Mouse (Mus musculus) intestine, embryonic 14.5 days (tissue): ENCODE data around the gene Olfr313. TPM values are rescaled to one million over a fixed set of nuclear protein-coding genes. Genes with fewer than 3 reads are reported as not detected.
"Not testable (repeated sequence)": the region's sequence is repeated elsewhere in the genome, so short reads cannot be mapped to it uniquely, and the experiment has no call there.

Experiments used
- ATAC-seq: fragments of 200-750 bp; cut with Nextera tagmentation; replicated peaks from 2 replicates; pipeline ENCODE4 v1.8.0; 2017; ENCODE audit warnings: low read depth, moderate number of reproducible peaks, moderate TSS enrichment, moderate library complexity; ENCODE audit not compliant: low FRiP score, low TSS enrichment
- DNase-seq: peaks from one replicate; pipeline ENCODE4 v3.0.0-alpha.2; 2018; ENCODE audit warnings: low spot score
- H3K27ac ChIP-seq: fragments of 300-500 bp; sonication (generic); 2 replicates; pipeline ENCODE4 v1.5.1; 2014; ENCODE audit warnings: low read depth, mild to moderate bottlenecking, control low read depth
- H3K27me3 ChIP-seq: fragments of 300-500 bp; sonication (generic); replicated peaks from 2 replicates; pipeline ENCODE4 v1.6.1; 2014; ENCODE audit warnings: low read length, control low read depth; ENCODE audit not compliant: control insufficient read depth, insufficient read depth
- H3K36me3 ChIP-seq: fragments of 300-500 bp; sonication (generic); 2 replicates; pipeline ENCODE4 v1.6.1; 2014; ENCODE audit warnings: low read length, control low read depth; ENCODE audit not compliant: control insufficient read depth, insufficient read depth
- H3K4me1 ChIP-seq: fragments of 300-500 bp; sonication (generic); replicated peaks from 2 replicates; pipeline ENCODE4 v1.6.1; 2014; ENCODE audit warnings: low read length, control low read depth, mixed read lengths; ENCODE audit not compliant: control insufficient read depth, insufficient read depth
- H3K4me2 ChIP-seq: fragments of 300-500 bp; sonication (generic); 2 replicates; pipeline ENCODE4 v1.6.1; 2014; ENCODE audit warnings: low read length
- H3K4me3 ChIP-seq: fragments of 300-500 bp; sonication (generic); 2 replicates; pipeline ENCODE4 v1.5.1; 2014; ENCODE audit warnings: low read depth, low read length, control low read depth, mixed read lengths
- H3K9ac ChIP-seq: fragments of 300-500 bp; sonication (generic); 2 replicates; pipeline ENCODE4 v1.6.1; 2014; ENCODE audit warnings: mild to moderate bottlenecking, low read length
- H3K9me3 ChIP-seq: fragments of 300-500 bp; sonication (generic); 2 replicates; pipeline ENCODE4 v1.6.1; 2016; ENCODE audit warnings: low read length, control low read depth; ENCODE audit not compliant: control insufficient read depth
- WGBS: fragments of 180-500 bp; shearing (Covaris S2); extraction: QIAGEN DNeasy Blood & Tissue Kit; methylation state at CpG from one replicate; pipeline ENCODE4 v1.1.7; 2014; 5-methylcytosine and 5-hydroxymethylcytosine counted together
- polyA plus RNA-seq: library from polyadenylated mRNA; unstranded; fragments of >200 nt; fragmentation: Nextera tagmentation; extraction: Ambion mirVana; gene quantifications from 2 replicates; pipeline ENCODE4 v1.2.1, GENCODE M21; 2014

Gene Olfr313
- polyA plus RNA-seq, 1 experiment from 2014 or later, result not detected

DNA sequence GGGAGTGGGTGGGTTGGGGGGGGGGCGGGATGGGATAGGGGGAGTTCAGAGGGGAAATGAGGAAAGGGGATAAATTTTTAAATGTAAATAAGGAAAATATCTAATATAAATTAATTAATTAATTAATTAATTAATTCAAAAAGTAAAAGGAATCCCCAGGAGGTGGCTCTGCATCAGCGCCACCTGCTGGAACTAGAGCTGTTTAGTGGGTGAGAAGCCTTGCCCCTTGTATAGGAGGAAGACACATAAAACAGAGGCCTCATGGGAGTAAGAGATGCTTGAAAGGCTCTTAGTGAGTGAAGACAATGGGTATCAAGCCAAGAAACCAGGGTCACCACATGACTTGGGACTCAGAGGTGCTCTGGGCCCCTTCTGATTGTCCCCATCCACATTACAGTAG is 18.9 kb upstream of the Olfr313 start:
- H3K27me3 ChIP-seq, result no peaks in the 10 kb centered on the region
- WGBS, result 84% methylated on average over 2 of the region's 2 CpGs
- no peak overlapping the region for H3K9ac ChIP-seq
- H3K9me3 ChIP-seq, result no peaks in the 10 kb centered on the region
- H3K4me2 ChIP-seq, result no peak overlapping the region
- ATAC-seq, result no peak
- DNase-seq, result no peak
- no peak overlapping the region for H3K4me3 ChIP-seq
- H3K36me3 ChIP-seq, result no peaks in the 10 kb centered on the region
- no peak overlapping the region for H3K27ac ChIP-seq
- H3K4me1 ChIP-seq, result no peaks in the 10 kb centered on the region

GRCm38 (mm10) chr11:58796850-58797249 is 17.9 kb upstream of the Olfr313 start:
- 68% methylated on average over 7 of the region's 7 CpGs for WGBS
- Histone ChIP-seq H3K27me3 (no peaks in the 10 kb centered on the region), H3K4me1 (peaks cover 2% of the 10 kb centered on the region), H3K4me2 (no peak overlapping the region), H3K4me3 (no peak overlapping the region), H3K36me3 (no peaks in the 10 kb centered on the region), H3K27ac (no peak overlapping the region), H3K9ac (no peak overlapping the region), H3K9me3 (no peaks in the 10 kb centered on the region)
- no peak for DNase-seq
- no peak for ATAC-seq

DNA sequence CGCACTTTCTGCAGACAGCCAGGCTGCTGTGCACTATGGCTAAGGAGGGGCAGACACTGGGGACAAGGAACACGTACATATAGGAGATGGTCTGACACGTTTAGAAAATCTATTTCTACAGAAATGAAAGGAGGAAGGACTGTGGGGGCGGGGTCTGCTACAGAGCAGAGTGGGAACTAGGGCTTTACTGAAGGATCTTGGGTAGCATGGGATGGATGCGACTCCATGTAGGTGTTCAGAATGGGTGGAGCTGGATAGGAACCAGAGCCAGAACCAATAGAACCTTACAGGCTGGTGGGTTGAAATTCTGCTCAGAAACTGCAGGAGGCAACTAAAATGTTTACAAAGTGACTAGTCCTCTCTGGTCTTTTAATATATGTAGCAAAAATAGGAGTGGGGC is 15.1 kb upstream of the Olfr313 start:
- Histone ChIP-seq H3K4me3 (no peak overlapping the region), H3K27me3 (no peaks in the 10 kb centered on the region), H3K27ac (no peak overlapping the region), H3K9me3 (no peaks in the 10 kb centered on the region), H3K9ac (no peak overlapping the region), H3K36me3 (no peaks in the 10 kb centered on the region), H3K4me2 (no peak overlapping the region), H3K4me1 (peaks cover 11% of the 10 kb centered on the region)
- DNase-seq (no peak), ATAC-seq (no peak)
- WGBS, result 76% methylated on average over 5 of the region's 5 CpGs

GRCm38 (mm10) chr11:58801558-58802228 is 13.1 kb upstream of the Olfr313 start, which contains the start of gene Fam183b:
Fam183b (minus strand) TSS chr11:58801960.
- Histone ChIP-seq H3K27me3 (no peaks in the 10 kb centered on the region), H3K27ac (peak within 1 kb of the TSS; percentile 34; the same call in 1 of the 2 replicates), H3K4me3 (no peak within 1 kb of the TSS), H3K36me3 (no peaks in the 10 kb centered on the region), H3K4me2 (peak within 1 kb of the TSS; percentile 36), H3K9me3 (no peaks in the 10 kb centered on the region), H3K4me1 (peaks cover 11% of the 10 kb centered on the region), H3K9ac (no peak within 1 kb of the TSS)
- ATAC-seq (peak; percentile 70), DNase-seq (peak; percentile 68)
- WGBS, result 16% methylated on average over 14 of the region's 14 CpGs

- peak overlapping the region; percentile 54; the same call in 1 of the 2 replicates for H3K27ac ChIP-seq
- peaks cover 11% of the 10 kb centered on the region for H3K4me1 ChIP-seq
- H3K36me3 ChIP-seq, result no peaks in the 10 kb centered on the region
- H3K4me3 ChIP-seq, result no peak overlapping the region
- 0 out of 2 replicates have a peak overlapping the region, but pooled peaks have one; percentile 11 for H3K4me2 ChIP-seq
- no peak for DNase-seq
- no peaks in the 10 kb centered on the region for H3K27me3 ChIP-seq
- 33% methylated on average over 4 of the region's 4 CpGs for WGBS
- ATAC-seq, result no peak
- H3K9ac ChIP-seq, result no peak overlapping the region
- no peaks in the 10 kb centered on the region for H3K9me3 ChIP-seq
Observed at GRCm38 (mm10) chr11:58803871-58804270, 10.9 kb upstream of the Olfr313 start.

DNA sequence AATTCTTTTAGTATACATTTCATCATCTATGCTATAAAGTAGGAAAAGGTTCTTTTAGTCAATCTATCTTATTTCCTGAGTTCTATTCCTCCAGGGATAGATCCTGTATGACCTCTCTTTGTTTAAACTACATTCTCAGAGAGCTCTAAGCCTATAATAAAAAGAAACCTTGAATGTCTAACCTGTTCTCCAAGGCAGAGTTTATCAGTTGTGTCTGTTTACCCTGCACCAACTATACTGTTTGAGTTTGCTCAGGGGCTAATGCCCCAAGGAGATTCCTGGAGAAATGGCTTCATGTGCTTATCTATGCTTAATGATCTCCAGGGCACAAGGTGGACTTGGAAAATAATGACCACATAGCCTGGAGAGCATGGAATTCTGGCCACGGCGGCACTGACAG is 10.4 kb upstream of the Olfr313 start:
- H3K27ac ChIP-seq, result peak overlapping the region; percentile 47; the same call in 1 of the 2 replicates
- no peaks in the 10 kb centered on the region for H3K27me3 ChIP-seq
- no peaks in the 10 kb centered on the region for H3K9me3 ChIP-seq
- WGBS, result 34% methylated on average over 2 of the region's 2 CpGs
- H3K36me3 ChIP-seq, result no peaks in the 10 kb centered on the region
- no peak overlapping the region for H3K4me3 ChIP-seq
- H3K9ac ChIP-seq, result no peak overlapping the region
- H3K4me2 ChIP-seq, result 0 out of 2 replicates have a peak overlapping the region, but pooled peaks have one; percentile 11
- H3K4me1 ChIP-seq, result peaks cover 11% of the 10 kb centered on the region
- ATAC-seq, result peak; percentile 80
- DNase-seq, result no peak

DNA sequence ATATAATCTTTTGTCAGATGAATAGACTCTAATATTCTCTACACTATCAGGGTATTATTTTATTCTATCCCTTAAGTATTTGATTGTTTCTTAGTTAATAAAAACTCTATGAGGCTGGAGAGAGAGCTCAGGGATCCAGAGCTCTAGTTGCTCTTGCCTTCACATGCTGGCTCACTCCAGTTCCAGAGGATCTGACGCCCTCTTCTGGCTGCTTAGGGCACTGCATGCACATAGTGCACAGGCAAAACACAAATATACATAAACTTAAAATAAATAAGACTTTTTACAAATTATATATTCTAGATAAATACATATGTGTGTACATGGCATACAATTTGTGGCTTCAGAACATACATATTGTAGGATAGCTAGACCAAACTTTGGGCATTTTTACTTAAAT is 2.8 kb upstream of the Olfr313 start:
- Histone ChIP-seq H3K9ac (no peak overlapping the region), H3K4me3 (no peak overlapping the region), H3K27ac (no peak overlapping the region), H3K9me3 (no peaks in the 10 kb centered on the region), H3K4me2 (no peak overlapping the region), H3K27me3 (no peaks in the 10 kb centered on the region), H3K36me3 (no peaks in the 10 kb centered on the region), H3K4me1 (no peaks in the 10 kb centered on the region)
- DNase-seq (no peak), ATAC-seq (no peak)
- WGBS, result 4% methylated on average over 1 of the region's 1 CpGs

- Histone ChIP-seq H3K9ac (no peak overlapping the region), H3K27ac (no peak overlapping the region), H3K4me1 (no peaks in the 10 kb centered on the region), H3K27me3 (no peaks in the 10 kb centered on the region), H3K4me2 (no peak overlapping the region), H3K4me3 (no peak overlapping the region), H3K36me3 (no peaks in the 10 kb centered on the region), H3K9me3 (no peaks in the 10 kb centered on the region)
- ATAC-seq (no peak), DNase-seq (no peak)
- WGBS, result 79% methylated on average over 1 of the region's 1 CpGs
Observed at GRCm38 (mm10) chr11:58815676-58816075, 876 bp downstream of the Olfr313 start.

DNA sequence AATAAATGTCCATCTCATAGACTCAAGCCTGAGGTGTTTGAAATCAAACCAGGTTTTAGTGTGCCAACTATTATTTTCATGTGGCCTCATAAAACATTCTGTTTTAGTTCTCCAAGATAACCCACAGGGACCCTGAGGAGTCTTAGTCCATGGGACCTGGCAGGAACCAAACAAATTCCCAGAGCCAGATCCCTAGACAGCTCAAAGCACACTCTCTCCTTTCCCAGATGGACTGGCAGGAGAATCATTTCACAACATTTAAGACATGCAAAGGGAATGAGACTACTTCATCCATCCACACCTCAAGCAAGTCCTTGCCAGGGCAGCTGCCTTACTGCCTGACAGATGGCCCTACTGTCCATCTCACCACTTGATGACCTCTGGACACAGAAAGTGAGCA is 14.1 kb downstream of the Olfr313 start, which contains the start of gene Olfr312:
Olfr312 (plus strand) TSS at position 301 of the 400 bp plus-strand sequence.
- not testable (repeated sequence) for H3K9ac ChIP-seq, H3K4me1 ChIP-seq, H3K36me3 ChIP-seq, H3K9me3 ChIP-seq, ATAC-seq, H3K4me2 ChIP-seq, H3K27me3 ChIP-seq, H3K4me3 ChIP-seq, DNase-seq, H3K27ac ChIP-seq
